Mouse (Mus musculus) lung, postnatal 0 days (tissue): ENCODE measurements at regions not wholly inside any gene's neighbourhood (a gene's known extent, or its start where the extent isn't known, plus 50 kb on each side); places are given as distances from the start of the nearest gene placed in this dataset.

Experiments
- ATAC-seq: fragments of 200-750 bp; cut with Nextera tagmentation; 2 replicates; pipeline ENCODE4 v1.8.0; 2017; ENCODE audit warnings: moderate library complexity
- DNase-seq: peaks from one replicate; pipeline ENCODE4 v3.0.0-alpha.2; 2016; ENCODE audit warnings: low spot score
- H3K27ac ChIP-seq: fragments of 300-500 bp; sonication (generic); 2 replicates; pipeline ENCODE4 v1.5.1; 2014; ENCODE audit warnings: antibody characterized with exemption, mild to moderate bottlenecking, low read length, mixed read lengths
- H3K27me3 ChIP-seq: fragments of 300-500 bp; sonication (generic); replicated peaks from 2 replicates; pipeline ENCODE4 v1.6.1; 2014; ENCODE audit warnings: low read length, mixed read lengths; ENCODE audit not compliant: insufficient read depth
- H3K36me3 ChIP-seq: fragments of 300-500 bp; sonication (generic); 2 replicates; pipeline ENCODE4 v1.6.1; 2014; ENCODE audit warnings: low read length, mixed read lengths; ENCODE audit not compliant: insufficient read depth
- H3K4me1 ChIP-seq: fragments of 300-500 bp; sonication (generic); 2 replicates; pipeline ENCODE4 v1.6.1; 2014; ENCODE audit warnings: antibody characterized with exemption, low read depth, low read length, mixed read lengths; ENCODE audit not compliant: insufficient read depth
- H3K4me2 ChIP-seq: fragments of 300-500 bp; sonication (generic); replicated peaks from 2 replicates; pipeline ENCODE4 v1.6.1; 2014; ENCODE audit warnings: low read depth, mild to moderate bottlenecking, low read length, moderate library complexity, mixed read lengths
- H3K4me3 ChIP-seq: fragments of 300-500 bp; sonication (generic); 2 replicates; pipeline ENCODE4 v1.5.1; 2014; ENCODE audit warnings: low read depth, low read length
- H3K9ac ChIP-seq: fragments of 300-500 bp; sonication (generic); replicated peaks from 2 replicates; pipeline ENCODE4 v1.6.1; 2014; ENCODE audit warnings: low read depth, mild to moderate bottlenecking
- H3K9me3 ChIP-seq: fragments of 300-500 bp; sonication (generic); 2 replicates; pipeline ENCODE4 v1.6.1; 2016; ENCODE audit warnings: low read length, mixed read lengths
- CTCF ChIP-seq: IDR thresholded peaks from 2 replicates; pipeline ENCODE4 v1.5.1; 2016; ENCODE audit warnings: antibody characterized with exemption, mild to moderate bottlenecking
- EP300 ChIP-seq: IDR thresholded peaks from 2 replicates; pipeline ENCODE4 v1.6.1; 2016; ENCODE audit warnings: antibody characterized with exemption, mild to moderate bottlenecking, control low read depth
- WGBS: fragments of 180-500 bp; shearing (Covaris S2); extraction: QIAGEN DNeasy Blood & Tissue Kit; methylation state at CpG from one replicate; pipeline ENCODE4 v1.1.7; 2014; 5-methylcytosine and 5-hydroxymethylcytosine counted together

DNA sequence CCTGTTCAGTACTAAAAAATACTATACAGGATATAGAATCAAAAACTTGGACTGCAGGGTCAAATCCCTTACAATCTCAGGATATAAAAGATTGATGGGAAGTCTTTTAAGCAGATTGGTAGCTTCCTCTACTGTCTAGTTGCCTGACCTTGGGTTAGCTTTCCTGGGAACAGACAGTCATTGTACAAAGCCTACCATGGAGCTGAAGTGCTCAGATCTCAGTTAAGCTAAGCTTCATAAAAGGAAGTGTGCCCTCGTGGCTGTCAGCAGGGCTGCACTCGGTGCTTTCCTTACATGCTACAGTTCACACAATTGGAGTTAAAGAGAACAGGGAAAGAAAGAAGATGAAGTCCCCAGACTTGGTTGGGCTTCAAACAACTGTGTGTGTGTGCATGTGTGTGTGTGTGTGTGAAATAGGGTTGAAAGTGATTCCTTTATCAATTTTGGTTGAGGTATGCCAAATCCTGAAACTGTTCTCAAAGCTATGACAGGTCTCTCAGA is 338.4 kb downstream of the Gm21750 start:
- Histone ChIP-seq H3K4me2 (no peak overlapping the region), H3K9ac (no peak overlapping the region), H3K27ac (no peak overlapping the region), H3K4me1 (no peaks in the 10 kb centered on the region), H3K36me3 (no peaks in the 10 kb centered on the region), H3K27me3 (no peaks in the 10 kb centered on the region), H3K9me3 (no peaks in the 10 kb centered on the region), H3K4me3 (no peak overlapping the region)
- ATAC-seq (no peak), DNase-seq (no peak)
- TF ChIP-seq CTCF (no peak), EP300 (no peak)
- WGBS, result 30% methylated on average over 2 of the region's 2 CpGs

DNA sequence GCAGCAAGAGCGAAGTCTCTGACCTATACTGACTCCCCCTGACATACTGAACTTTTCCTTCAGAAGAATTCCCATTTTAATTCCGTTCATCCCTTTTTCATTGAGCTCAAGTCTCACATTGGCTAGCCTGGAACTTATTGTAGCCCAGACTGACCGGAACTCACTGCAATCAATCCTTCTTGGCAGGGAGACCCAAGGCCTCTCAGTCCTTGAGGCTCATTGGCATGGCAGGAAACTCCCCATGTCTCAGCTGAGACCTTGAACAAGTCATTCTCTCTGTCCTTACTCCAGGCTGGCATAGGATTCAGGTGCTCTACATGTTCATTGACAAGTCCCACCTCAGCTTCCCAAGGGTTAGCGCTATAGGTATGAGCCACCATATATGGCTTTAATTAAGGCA is 345.9 kb downstream of the Gm21750 start:
- TF ChIP-seq CTCF (no peak), EP300 (no peak)
- Histone ChIP-seq H3K27ac (no peak overlapping the region), H3K9ac (no peak overlapping the region), H3K4me3 (no peak overlapping the region), H3K27me3 (no peaks in the 10 kb centered on the region), H3K9me3 (no peaks in the 10 kb centered on the region), H3K4me2 (no peak overlapping the region), H3K4me1 (no peaks in the 10 kb centered on the region), H3K36me3 (no peaks in the 10 kb centered on the region)
- ATAC-seq, result no peak
- no peak for DNase-seq
- 93% methylated on average over 4 of the region's 4 CpGs for WGBS

DNA sequence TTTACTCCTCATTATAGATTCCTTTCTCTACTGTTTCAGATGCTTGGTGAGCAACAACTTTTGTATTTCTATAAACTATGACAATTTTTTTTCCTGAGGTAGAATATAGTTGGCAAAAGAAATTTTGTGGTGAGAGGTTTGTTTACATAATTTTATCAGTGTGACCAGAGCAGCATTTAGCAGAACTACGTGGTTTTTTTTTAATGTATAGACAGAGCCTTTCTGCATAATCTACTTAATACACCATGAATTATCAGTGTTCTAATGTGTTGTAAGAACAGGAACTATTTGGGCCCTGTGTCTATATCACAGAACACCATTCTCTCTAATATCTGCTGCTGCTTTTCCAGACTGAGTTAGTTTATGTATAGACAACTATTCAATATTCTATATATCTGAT is 350.5 kb downstream of the Gm21750 start:
- TF ChIP-seq CTCF, result no peak
- TF ChIP-seq EP300, result no peak
- Histone ChIP-seq H3K9me3 (no peaks in the 10 kb centered on the region), H3K27me3 (no peaks in the 10 kb centered on the region), H3K4me2 (no peak overlapping the region), H3K9ac (no peak overlapping the region), H3K4me3 (no peak overlapping the region), H3K4me1 (no peaks in the 10 kb centered on the region), H3K36me3 (no peaks in the 10 kb centered on the region), H3K27ac (no peak overlapping the region)
- ATAC-seq (no peak), DNase-seq (no peak)
- 21% methylated on average over 1 of the region's 1 CpGs for WGBS

DNA sequence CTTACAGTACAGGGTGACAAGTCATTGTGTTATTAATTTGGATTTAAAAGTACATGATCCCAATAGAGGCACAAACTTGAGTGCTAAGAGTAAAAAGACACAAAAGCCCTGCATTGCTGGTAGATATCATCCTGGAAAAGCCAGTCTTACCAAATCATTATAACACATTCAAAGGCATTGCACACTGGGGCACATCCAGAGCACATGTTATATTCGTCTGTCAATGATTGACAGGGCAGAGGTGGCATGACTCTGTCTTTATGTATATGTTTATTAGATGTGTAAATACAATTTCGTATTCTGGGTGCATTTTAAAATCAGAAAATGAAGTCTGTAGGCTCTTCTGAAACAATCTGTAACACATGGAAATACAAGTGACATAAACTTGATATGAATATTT is 358.4 kb downstream of the Gm21750 start:
- Histone ChIP-seq H3K36me3 (no peaks in the 10 kb centered on the region), H3K9me3 (no peaks in the 10 kb centered on the region), H3K27me3 (no peaks in the 10 kb centered on the region), H3K27ac (no peak overlapping the region), H3K4me3 (no peak overlapping the region), H3K4me1 (no peaks in the 10 kb centered on the region), H3K4me2 (no peak overlapping the region), H3K9ac (no peak overlapping the region)
- no peak for TF ChIP-seq CTCF
- no peak for TF ChIP-seq EP300
- ATAC-seq, result no peak
- no peak for DNase-seq
- WGBS, result 42% methylated on average over 2 of the region's 2 CpGs

DNA sequence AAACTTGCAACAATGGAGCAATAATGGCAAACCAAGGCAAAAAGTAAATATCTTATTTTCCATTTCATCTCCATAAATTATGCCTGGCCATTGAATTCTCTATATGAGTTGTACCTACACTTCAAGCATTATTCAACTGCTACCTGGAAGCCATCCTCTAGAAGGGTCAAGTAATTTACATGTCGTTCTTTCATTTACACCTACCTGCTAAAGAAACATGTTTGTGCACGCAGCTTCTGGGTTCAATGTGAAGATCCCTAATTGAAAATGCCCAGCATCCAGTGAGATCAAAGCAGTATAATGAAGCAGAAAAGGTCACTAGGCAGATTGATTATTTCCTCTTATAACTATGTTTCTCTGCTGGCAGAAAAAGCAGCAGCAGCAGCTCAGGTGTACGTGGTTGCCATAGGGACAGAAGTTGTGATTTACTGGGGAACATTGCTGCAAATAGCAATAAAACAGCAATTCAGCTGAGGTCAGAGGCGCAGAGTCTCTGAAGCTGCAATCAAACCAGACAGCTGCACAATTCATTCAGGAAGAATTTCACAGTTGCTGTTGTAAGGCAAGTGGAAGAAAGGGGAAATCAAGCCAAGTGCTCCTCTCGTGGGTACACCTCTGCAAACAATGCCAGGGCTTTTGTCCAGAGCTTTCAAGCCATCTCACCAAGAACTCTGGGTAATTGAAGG is 386.1 kb downstream of the Gm21750 start:
- no peak for ATAC-seq
- Histone ChIP-seq H3K9ac (no peak overlapping the region), H3K9me3 (no peaks in the 10 kb centered on the region), H3K27me3 (no peaks in the 10 kb centered on the region), H3K27ac (no peak overlapping the region), H3K4me3 (no peak overlapping the region), H3K36me3 (no peaks in the 10 kb centered on the region), H3K4me2 (no peak overlapping the region), H3K4me1 (no peaks in the 10 kb centered on the region)
- no peak for TF ChIP-seq CTCF
- no peak for TF ChIP-seq EP300
- WGBS, result 63% methylated on average over 5 of the region's 5 CpGs
- no peak for DNase-seq

DNA sequence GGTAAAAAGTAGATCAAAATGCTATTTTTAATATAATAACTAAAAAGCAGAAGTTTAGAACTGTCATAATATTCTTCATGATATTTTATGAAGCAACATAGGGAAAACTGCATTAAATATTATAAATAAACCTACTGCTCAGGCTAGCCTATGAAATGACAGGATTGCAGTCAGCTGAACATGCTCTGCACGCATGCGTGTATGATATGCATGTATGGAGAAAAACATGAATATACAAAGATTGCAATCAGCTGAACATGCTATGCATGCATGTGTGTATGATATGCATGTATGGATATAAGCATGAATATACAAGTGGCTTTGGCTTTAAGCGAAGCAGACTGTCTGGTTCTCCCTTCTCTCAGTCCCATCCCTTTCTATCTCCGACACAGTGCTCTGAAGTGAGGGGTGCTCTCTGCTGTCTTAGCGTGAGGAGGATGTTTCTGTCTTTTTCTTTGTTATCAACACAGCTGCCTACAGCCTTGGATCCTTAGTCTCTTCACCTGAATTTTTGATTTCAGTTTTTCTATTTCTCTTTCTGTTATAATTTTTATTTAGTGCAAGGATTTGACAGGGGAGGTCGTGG is 386.8 kb downstream of the Gm21750 start:
- ATAC-seq, result no peak
- Histone ChIP-seq H3K4me2 (no peak overlapping the region), H3K9ac (no peak overlapping the region), H3K9me3 (no peaks in the 10 kb centered on the region), H3K4me1 (no peaks in the 10 kb centered on the region), H3K27ac (no peak overlapping the region), H3K4me3 (no peak overlapping the region), H3K36me3 (no peaks in the 10 kb centered on the region), H3K27me3 (no peaks in the 10 kb centered on the region)
- WGBS, result 77% methylated on average over 6 of the region's 6 CpGs
- TF ChIP-seq CTCF, result no peak
- TF ChIP-seq EP300, result no peak
- DNase-seq, result no peak
